Mouse (Mus musculus) hindbrain, embryonic 13.5 days (tissue): ENCODE data around the gene Ppp1r18. TPM values are rescaled to one million over a fixed set of nuclear protein-coding genes. Genes with fewer than 3 reads are reported as not detected.

Experiments used
- ATAC-seq: fragments of 200-750 bp; cut with Nextera tagmentation; 2 replicates; pipeline ENCODE4 v1.8.0; 2017; ENCODE audit warnings: moderate TSS enrichment; ENCODE audit not compliant: low FRiP score
- H3K27ac ChIP-seq: fragments of 300-500 bp; sonication (generic); 2 replicates; pipeline ENCODE4 v1.5.1; 2015; ENCODE audit warnings: inconsistent platforms, mild to moderate bottlenecking, moderate library complexity
- H3K27me3 ChIP-seq: fragments of 300-500 bp; sonication (generic); 2 replicates; pipeline ENCODE4 v1.6.1; 2015; ENCODE audit warnings: mild to moderate bottlenecking, inconsistent platforms
- H3K36me3 ChIP-seq: fragments of 300-500 bp; sonication (generic); 2 replicates; pipeline ENCODE4 v1.6.1; 2015; ENCODE audit warnings: mild to moderate bottlenecking, inconsistent platforms
- H3K4me1 ChIP-seq: fragments of 300-500 bp; sonication (generic); replicated peaks from 2 replicates; pipeline ENCODE4 v1.6.1; 2015; ENCODE audit warnings: inconsistent platforms
- H3K4me2 ChIP-seq: fragments of 300-500 bp; sonication (generic); 2 replicates; pipeline ENCODE4 v1.6.1; 2015; ENCODE audit warnings: inconsistent platforms, mild to moderate bottlenecking, moderate library complexity
- H3K4me3 ChIP-seq: fragments of 300-500 bp; sonication (generic); 2 replicates; pipeline ENCODE4 v1.5.1; 2015; ENCODE audit warnings: mild to moderate bottlenecking, inconsistent platforms
- H3K9ac ChIP-seq: fragments of 300-500 bp; sonication (generic); 2 replicates; pipeline ENCODE4 v1.6.1; 2015; ENCODE audit warnings: mild to moderate bottlenecking, inconsistent platforms
- H3K9me3 ChIP-seq: fragments of 300-500 bp; sonication (generic); 2 replicates; pipeline ENCODE4 v1.6.1; 2016; ENCODE audit warnings: inconsistent platforms
- WGBS: fragments of 180-500 bp; shearing (Covaris S2); methylation state at CpG from one replicate; pipeline ENCODE4 v1.1.7; 2015; 5-methylcytosine and 5-hydroxymethylcytosine counted together
- polyA plus RNA-seq: library from polyadenylated mRNA; unstranded; fragments of >200 nt; fragmentation: Nextera tagmentation; extraction: Ambion mirVana; gene quantifications from 2 replicates; pipeline ENCODE4 v1.2.1, GENCODE M21; 2015

The Ppp1r18 gene
- 26.9 and 30.5 TPM in 2 replicates for polyA plus RNA-seq

DNA sequence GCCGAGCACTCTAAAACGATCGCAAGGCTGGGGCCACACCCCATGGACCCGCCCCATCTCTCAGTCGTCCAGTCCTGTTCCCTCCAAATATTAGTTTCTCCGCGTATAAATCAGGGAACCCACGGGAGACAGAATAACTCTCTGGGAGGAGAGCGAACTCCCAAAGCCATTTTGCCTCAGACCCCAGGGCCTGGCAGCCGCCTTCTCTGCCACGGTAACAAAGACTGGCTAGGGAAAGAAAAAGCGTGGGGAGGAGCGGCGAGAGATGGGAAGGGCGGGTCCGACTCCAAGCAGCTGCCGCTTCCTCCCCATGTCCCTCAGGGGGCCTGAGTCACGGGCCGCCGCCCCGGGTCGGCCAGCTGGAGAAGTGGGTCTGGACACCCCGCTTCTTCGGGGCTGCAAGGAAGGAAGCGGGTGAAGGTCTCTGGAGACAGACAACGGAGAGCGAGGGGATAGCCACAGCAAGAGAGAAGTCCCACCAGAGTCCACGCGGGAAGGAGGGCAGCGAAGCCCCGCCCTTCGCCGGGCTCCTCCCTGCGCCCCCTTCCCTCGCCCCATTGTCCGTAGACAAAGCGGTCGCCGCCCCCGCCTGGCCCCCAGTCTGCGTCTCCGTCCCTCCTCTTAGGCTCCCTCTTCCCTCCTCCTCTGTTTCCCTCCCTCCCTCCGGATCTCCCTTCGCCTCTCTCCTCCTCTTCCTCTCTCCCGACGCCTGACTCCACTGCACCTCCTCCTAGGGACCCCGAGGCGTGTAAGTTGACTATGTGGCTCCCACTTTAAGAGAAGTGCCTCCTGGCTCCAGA is at the start of gene Ppp1r18:
Ppp1r18 (plus strand) TSS at position 113 of the 800 bp plus-strand sequence.
- peak; percentile 68 for ATAC-seq
- Histone ChIP-seq H3K27ac (peak within 1 kb of the TSS; percentile 98), H3K27me3 (no peaks in the 10 kb centered on the region), H3K4me3 (peak within 1 kb of the TSS; percentile 67), H3K4me1 (peaks cover 60% of the 10 kb centered on the region), H3K9me3 (no peaks in the 10 kb centered on the region), H3K9ac (peak within 1 kb of the TSS; percentile 94), H3K36me3 (peaks cover 4% of the 10 kb centered on the region), H3K4me2 (peak within 1 kb of the TSS; percentile 100)
- WGBS: under 1% methylated on average over 45 of the region's 48 CpGs

DNA sequence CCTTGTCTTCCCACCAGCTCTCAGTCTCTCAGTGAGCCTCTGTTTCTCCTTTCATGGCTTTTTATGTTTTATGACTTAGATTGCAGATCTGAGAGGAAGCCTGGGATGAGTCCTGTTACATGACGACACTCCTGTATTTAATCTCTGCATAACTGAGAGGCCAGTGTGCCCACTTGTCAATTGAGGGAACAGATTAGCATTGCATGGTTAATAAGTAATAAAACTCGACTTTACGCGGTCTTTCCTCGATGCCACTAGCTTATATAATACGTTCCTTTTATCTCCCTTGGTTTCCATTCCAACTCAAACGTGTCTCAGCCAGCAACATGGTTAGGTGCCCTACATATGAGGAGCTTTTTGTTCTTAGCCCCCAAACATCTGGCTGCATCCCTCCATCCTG is 49.6 kb upstream of the Ppp1r18 start:
- Histone ChIP-seq H3K27me3 (peaks cover 21% of the 10 kb centered on the region), H3K4me2 (no peak overlapping the region), H3K27ac (no peak overlapping the region), H3K9me3 (no peaks in the 10 kb centered on the region), H3K36me3 (no peaks in the 10 kb centered on the region), H3K4me3 (no peak overlapping the region), H3K9ac (no peak overlapping the region), H3K4me1 (peaks cover 11% of the 10 kb centered on the region)
- WGBS: 65% methylated on average over 7 of the region's 7 CpGs
- ATAC-seq: no peak

DNA sequence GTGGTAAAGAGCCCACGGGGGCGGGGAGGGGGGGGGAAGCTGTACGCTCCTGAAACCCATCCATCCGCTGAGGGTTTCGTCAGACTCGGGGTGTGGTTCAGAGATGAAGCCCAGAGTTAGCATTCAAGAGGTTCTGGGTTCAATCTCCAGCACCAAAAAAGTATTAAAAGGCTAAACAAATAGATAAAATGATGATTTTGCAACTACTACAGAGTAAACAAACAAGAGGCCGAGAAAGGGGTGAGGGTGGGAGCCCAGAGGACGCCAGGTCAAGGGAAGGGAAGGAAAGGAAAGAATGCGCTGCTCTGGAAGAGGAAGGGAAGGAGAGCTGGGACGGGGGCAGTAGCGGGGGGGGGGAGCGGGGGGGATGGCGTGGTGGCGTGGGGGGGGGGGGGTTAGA is 48.7 kb upstream of the Ppp1r18 start:
- ATAC-seq: no peak
- no peaks in the 10 kb centered on the region for H3K36me3 ChIP-seq
- no peak overlapping the region for H3K9ac ChIP-seq
- WGBS: 39% methylated on average over 9 of the region's 14 CpGs
- peaks cover 28% of the 10 kb centered on the region for H3K27me3 ChIP-seq
- H3K4me1 ChIP-seq: peaks cover 19% of the 10 kb centered on the region
- H3K4me2 ChIP-seq: no peak overlapping the region
- no peak overlapping the region for H3K4me3 ChIP-seq
- no peaks in the 10 kb centered on the region for H3K9me3 ChIP-seq
- H3K27ac ChIP-seq: no peak overlapping the region

DNA sequence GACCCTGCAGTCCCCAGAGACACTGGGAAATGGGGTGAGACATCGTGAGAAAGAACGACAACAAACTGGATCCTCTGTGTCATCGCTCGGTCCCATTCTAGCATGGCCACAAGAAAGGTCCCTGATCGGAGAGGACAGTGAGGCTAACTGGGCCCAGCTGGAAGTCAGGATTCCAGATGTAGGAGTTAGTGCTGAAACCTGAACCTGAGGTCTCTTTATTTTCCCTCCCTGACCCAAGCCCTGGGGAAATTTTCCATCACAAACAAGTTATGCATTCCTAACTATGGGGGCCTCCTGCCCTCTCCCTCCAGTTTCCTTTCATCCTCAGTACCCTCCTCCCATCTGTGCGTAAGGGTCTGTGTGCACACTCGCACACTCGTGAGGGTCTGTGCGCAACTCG is 48.2 kb upstream of the Ppp1r18 start:
- 54% methylated on average over 10 of the region's 10 CpGs for WGBS
- no peak overlapping the region for H3K27ac ChIP-seq
- H3K9ac ChIP-seq: no peak overlapping the region
- H3K9me3 ChIP-seq: no peaks in the 10 kb centered on the region
- H3K36me3 ChIP-seq: no peaks in the 10 kb centered on the region
- no peak overlapping the region for H3K4me3 ChIP-seq
- no peak for ATAC-seq
- peaks cover 33% of the 10 kb centered on the region for H3K27me3 ChIP-seq
- no peak overlapping the region for H3K4me2 ChIP-seq
- H3K4me1 ChIP-seq: peaks cover 25% of the 10 kb centered on the region

DNA sequence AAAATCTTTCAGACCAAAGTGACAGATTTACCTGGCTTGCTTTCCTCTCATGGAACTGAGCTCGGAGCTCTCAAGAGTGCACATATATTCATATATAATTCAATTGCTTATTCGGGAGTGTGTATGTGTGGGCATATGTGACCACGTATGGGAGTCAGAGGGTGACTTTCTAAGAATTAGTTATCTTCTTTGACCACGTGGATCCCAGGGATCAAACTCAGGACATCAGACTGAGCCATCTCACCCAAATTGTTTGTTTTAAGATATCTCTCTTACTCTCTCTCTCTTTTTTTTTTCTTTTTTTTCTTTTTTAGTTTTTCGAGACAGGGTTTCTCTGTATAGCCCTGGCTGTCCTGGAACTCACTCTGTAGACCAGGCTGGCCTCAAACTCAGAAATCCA is 45.3 kb upstream of the Ppp1r18 start:
- 0 out of 2 replicates have a peak, but pooled peaks cover 3% of the 10 kb centered on the region for H3K36me3 ChIP-seq
- H3K9ac ChIP-seq: no peak overlapping the region
- H3K4me2 ChIP-seq: no peak overlapping the region
- H3K4me1 ChIP-seq: peaks cover 36% of the 10 kb centered on the region
- no peaks in the 10 kb centered on the region for H3K9me3 ChIP-seq
- no peak for ATAC-seq
- H3K4me3 ChIP-seq: no peak overlapping the region
- no peak overlapping the region for H3K27ac ChIP-seq
- 86% methylated on average over 5 of the region's 5 CpGs for WGBS
- peaks cover 33% of the 10 kb centered on the region for H3K27me3 ChIP-seq

DNA sequence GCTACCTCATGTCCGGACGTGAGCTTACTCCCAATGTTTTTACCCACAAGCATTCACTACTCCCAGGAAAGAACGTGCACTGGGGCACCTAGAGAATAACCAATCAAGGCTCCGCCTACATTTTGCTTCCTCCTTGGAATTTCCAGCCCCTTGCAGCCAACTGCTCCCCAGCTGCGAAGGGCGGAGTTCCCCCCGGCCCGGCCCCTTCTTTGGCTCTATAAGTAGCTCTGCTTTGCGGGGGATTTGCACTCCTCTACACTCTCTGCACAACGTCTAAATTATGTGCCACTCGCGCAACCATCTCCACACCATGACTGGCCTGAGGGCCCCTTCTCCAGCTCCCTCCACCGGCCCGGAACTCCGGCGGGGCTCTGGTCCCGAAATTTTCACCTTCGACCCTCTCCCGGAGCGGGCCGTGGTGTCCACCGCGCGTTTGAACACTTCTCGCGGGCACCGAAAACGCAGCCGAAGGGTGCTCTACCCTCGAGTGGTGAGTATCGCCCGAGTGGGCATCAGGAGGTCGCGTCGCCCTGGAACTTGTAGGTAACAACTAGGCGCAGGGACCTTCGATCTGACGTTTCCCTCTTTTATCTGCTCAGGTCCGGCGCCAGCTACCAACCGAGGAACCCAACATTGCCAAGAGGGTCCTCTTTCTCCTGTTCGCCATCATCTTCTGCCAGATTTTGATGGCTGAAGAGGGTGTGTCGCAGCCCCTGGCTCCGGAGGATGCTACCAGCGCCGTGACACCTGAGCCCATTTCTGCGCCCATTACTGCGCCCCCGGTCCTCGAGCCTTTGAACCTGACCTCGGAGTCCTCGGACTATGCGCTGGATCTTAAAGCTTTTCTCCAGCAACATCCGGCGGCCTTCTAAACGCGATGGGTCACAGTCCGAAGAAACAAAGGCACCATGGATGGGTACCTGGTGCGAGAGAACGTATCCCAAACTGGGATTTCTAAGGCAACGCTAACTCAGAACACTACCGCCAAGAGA is 43.7 kb upstream of the Ppp1r18 start, which contains the start of gene Ier3:
Ier3 (plus strand) TSS at position 246 of the 992 bp plus-strand sequence.
- peak within 1 kb of the TSS; percentile 79 for H3K9ac ChIP-seq
- peaks cover 19% of the 10 kb centered on the region for H3K36me3 ChIP-seq
- no peak; the same call in 1 of the 2 replicates for ATAC-seq
- peak within 1 kb of the TSS; percentile 66 for H3K4me3 ChIP-seq
- H3K4me1 ChIP-seq: peaks cover 38% of the 10 kb centered on the region
- peak within 1 kb of the TSS; percentile 85 for H3K4me2 ChIP-seq
- H3K9me3 ChIP-seq: no peaks in the 10 kb centered on the region
- peaks cover 33% of the 10 kb centered on the region for H3K27me3 ChIP-seq
- whole genome bisulfite sequencing: under 1% methylated on average over 62 of the region's 62 CpGs
- H3K27ac ChIP-seq: peak within 1 kb of the TSS; percentile 86; the same call in 1 of the 2 replicates

DNA sequence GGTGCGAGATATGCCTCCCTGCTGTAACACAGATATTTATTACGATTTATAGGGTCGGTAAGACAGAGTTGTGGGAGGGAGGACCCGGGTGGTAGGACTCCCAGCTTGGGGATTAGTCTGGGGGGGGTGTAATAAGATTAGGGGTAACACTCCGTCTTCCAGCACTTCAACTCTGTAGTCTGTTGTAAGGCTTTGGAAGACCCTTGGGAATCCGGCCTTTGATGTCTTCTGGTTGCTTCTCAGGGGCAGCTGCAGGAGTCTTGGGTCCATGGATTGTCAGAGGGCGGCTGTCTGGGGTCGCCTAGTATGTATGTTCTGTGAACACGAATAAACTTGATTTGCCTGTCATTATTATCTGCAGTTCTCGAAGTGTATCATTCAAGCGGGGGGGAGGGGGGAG is 42.8 kb upstream of the Ppp1r18 start:
- Histone ChIP-seq H3K9me3 (no peaks in the 10 kb centered on the region), H3K4me1 (peaks cover 38% of the 10 kb centered on the region), H3K27ac (peak overlapping the region; percentile 86), H3K27me3 (peaks cover 30% of the 10 kb centered on the region), H3K9ac (peak overlapping the region; percentile 79), H3K4me3 (peak overlapping the region; percentile 66), H3K4me2 (peak overlapping the region; percentile 85), H3K36me3 (peaks cover 28% of the 10 kb centered on the region)
- WGBS: 4% methylated on average over 11 of the region's 11 CpGs
- ATAC-seq: no peak

DNA sequence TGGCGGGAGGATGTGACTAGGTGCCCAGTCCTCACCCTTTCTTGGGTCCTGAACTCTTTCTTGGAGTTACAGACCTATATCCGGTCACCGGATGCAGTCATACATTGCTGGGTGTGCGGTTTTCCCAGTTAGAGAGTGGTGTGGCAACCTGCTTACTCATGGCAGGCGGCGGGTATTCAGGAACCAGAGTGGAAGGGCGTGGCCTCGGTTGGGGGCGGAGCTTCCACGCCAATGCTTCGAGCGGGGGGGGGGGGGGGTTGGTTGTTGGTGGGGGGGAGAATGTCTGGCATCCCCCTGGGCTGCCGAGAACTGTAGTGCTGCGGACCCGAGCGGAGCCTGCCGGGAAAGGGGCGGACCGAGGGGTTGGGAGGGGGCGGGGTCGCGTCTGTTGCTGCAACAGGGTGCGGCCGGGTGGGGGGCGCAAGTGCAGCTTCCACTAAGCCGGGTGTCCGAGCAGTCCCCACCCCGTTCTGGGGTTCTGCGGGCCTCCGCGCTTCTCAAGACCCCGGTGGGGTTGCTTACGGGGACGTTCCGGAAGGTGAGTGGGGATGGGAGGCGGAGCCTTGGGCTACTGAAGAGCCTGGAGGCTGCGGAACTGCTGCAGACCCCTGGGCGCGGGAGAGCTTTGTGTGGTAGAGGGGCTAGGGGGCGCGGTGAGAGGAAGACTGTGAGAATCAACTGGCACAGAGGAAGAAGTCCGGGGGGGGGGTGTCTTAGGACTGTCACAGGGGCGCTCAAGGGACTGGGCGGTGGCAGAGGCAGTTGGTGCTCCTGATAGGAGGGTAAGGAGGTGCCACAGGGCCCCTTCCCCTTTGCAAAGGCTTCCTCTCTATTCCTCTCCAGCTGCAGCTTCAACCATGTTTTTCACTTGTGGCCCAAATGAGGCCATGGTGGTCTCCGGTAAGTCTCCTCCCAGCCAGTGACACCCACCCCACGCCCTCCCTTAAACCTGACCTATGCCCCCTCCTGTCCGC is 42.1 kb upstream of the Ppp1r18 start, which contains the start of gene Flot1:
Flot1 (plus strand) TSS at position 267 of the 974 bp plus-strand sequence.
- Histone ChIP-seq H3K4me2 (peak within 1 kb of the TSS; percentile 85), H3K9me3 (no peaks in the 10 kb centered on the region), H3K4me3 (peak within 1 kb of the TSS; percentile 66), H3K4me1 (peaks cover 38% of the 10 kb centered on the region), H3K27ac (peak within 1 kb of the TSS; percentile 86), H3K36me3 (peaks cover 34% of the 10 kb centered on the region), H3K27me3 (peaks cover 30% of the 10 kb centered on the region), H3K9ac (peak within 1 kb of the TSS; percentile 79)
- WGBS: under 1% methylated on average over 32 of the region's 47 CpGs
- ATAC-seq: peak; percentile 89

DNA sequence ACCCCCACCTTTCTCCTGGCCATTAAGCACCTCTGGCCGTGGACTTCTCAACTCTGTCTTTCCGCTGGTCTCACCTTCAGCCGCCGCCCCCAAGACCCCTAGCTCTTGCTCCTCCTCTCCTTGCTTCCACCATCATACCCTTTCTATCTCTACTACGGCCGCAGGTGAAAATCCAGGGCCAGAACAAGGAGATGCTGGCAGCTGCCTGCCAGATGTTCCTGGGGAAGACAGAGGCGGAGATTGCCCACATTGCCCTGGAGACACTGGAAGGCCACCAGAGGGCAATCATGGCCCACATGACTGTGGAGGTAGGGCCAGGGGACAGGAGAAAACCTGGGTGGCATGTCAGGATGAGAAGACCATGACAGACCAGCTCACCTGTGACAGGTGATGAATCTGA is 41.0 kb upstream of the Ppp1r18 start:
- 59% methylated on average over 7 of the region's 7 CpGs for WGBS
- ATAC-seq: no peak
- Histone ChIP-seq H3K4me1 (peaks cover 38% of the 10 kb centered on the region), H3K4me3 (peak overlapping the region; percentile 66), H3K9me3 (no peaks in the 10 kb centered on the region), H3K4me2 (peak overlapping the region; percentile 85), H3K36me3 (peaks cover 34% of the 10 kb centered on the region), H3K27me3 (peaks cover 26% of the 10 kb centered on the region), H3K27ac (no peak overlapping the region), H3K9ac (peak overlapping the region; percentile 79; the same call in 1 of the 2 replicates)

DNA sequence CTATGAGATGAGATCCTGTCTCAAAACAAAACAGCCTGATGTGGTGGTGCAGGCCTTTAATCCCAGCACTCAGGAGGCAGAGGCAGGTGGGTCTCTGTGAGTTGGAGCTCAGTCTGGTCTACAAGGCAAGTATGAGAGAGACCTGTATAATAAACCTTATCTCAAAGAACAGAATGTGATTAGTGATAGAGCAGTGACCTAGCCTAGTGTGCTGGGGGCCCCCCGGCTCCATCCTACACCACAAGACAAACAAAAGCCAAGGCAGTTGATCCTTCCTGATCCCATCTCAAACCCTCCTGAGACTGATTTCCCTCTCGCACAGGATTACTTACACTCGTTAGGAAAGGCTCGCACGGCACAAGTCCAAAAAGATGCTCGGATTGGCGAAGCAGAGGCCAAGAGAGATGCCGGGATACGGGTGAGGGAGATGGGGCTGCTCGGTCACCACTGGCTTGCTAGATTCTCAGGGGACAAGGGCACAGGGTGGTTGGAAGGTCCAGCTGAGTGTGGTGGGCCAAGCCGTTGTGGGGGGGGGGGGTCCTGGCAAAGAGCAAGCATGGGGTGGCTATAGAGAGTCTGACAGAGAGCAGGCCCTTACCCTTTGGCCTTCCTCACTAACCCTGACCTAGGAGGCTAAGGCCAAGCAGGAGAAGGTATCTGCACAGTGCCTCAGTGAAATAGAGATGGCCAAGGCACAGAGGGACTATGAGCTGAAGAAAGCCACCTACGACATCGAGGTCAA is 40.1 kb upstream of the Ppp1r18 start:
- no peak overlapping the region for H3K4me2 ChIP-seq
- peaks cover 47% of the 10 kb centered on the region for H3K4me1 ChIP-seq
- H3K9ac ChIP-seq: no peak overlapping the region
- no peaks in the 10 kb centered on the region for H3K9me3 ChIP-seq
- H3K36me3 ChIP-seq: peaks cover 34% of the 10 kb centered on the region
- no peak overlapping the region for H3K4me3 ChIP-seq
- ATAC-seq: no peak
- no peak overlapping the region for H3K27ac ChIP-seq
- WGBS: 95% methylated on average over 13 of the region's 13 CpGs
- peaks cover 17% of the 10 kb centered on the region for H3K27me3 ChIP-seq
